Mouse (Mus musculus) MEL-GATA-1-ER (cell line): ENCODE results near the gene Ube2o.

Source experiments
- DNase-seq: peaks from one replicate; pipeline ENCODE4 v3.0.0-alpha.2; 2012; ENCODE audit warnings: low read depth; ENCODE audit errors: extremely low read depth

Gene Ube2o

GRCm38 (mm10) chr11:116543110-116543509 is 38.1 kb downstream of the Ube2o start:
- no peak for DNase-seq

DNA sequence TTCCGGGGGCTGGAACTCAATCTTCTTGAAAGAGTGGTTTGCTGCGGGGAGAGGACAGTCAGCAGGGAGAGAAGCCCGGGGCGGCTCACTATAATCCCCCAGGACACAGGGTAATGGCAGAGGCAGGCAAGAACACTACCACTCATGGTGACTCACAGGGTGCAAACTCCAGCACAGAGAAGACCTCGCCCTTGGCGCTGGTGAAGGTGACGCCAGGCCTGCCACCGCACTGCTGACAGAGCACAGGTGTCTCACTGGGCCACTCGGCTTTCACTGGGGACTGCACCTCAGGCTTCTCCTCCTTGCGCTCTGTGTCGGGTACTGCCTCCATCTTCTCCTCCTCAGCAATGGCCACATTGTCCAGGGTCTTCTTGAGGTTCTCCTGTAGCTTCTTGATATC is 40.1 kb downstream of the Ube2o start:
- DNase-seq: no peak

GRCm38 (mm10) chr11:116538142-116538735 is 43.0 kb downstream of the Ube2o start:
- DNase-seq: no peak

GRCm38 (mm10) chr11:116537388-116537787 is 43.9 kb downstream of the Ube2o start:
- no peak for DNase-seq

- DNase-seq: no peak
These were observed 44.6 kb downstream of the Ube2o start for GRCm38 (mm10) chr11:116536685-116537084.

GRCm38 (mm10) chr11:116534154-116534865 is 46.9 kb downstream of the Ube2o start:
- DNase-seq: peak; percentile 74

GRCm38 (mm10) chr11:116533341-116534153 is 47.7 kb downstream of the Ube2o start:
- DNase-seq: no peak

- no peak for DNase-seq
These were observed 48.4 kb downstream of the Ube2o start for GRCm38 (mm10) chr11:116532810-116533338.

- DNase-seq: peak; percentile 41
These were observed 48.9 kb downstream of the Ube2o start for GRCm38 (mm10) chr11:116532262-116532809.

- DNase-seq: no peak
These were observed 49.7 kb downstream of the Ube2o start for GRCm38 (mm10) chr11:116531371-116532191.

GRCm38 (mm10) chr11:116530187-116531147 is 50.8 kb downstream of the Ube2o start, which contains the start of gene Sphk1:
Gene Sphk1 (plus strand): TSS chr11:116530925.
- no peak for DNase-seq

DNA sequence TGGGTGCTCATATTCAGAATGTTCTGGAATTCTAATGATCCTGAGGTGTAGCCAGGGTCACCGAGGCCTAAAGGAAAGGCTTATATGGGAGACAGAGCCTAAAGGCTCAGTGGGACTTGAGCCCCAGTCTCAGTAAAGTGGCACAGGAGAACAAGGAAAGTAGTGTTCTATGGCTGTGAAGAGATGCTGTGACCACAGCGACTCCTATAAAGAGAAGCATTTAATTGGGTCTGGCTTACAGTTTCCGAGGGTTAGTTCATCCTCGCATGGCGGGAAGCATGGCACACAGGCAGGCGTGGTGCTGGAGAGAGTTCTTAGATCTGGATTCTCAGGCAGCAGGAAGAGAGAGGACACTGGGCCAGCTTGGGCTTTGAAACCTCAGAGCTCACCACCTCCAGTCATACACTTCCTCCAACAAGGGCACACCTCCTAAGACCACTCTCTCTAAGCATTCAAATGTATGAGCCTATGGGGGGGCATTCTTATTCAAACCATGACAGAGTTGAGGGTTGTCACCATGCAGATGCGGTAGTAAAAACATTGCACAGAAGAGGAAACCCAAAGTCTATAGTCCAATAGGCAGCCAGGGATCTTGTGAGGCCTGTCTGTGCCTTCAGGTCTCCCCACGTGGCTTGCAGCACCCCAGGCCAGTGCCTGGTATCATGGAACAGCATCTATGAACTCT is 52.5 kb downstream of the Ube2o start:
- no peak for DNase-seq

DNA sequence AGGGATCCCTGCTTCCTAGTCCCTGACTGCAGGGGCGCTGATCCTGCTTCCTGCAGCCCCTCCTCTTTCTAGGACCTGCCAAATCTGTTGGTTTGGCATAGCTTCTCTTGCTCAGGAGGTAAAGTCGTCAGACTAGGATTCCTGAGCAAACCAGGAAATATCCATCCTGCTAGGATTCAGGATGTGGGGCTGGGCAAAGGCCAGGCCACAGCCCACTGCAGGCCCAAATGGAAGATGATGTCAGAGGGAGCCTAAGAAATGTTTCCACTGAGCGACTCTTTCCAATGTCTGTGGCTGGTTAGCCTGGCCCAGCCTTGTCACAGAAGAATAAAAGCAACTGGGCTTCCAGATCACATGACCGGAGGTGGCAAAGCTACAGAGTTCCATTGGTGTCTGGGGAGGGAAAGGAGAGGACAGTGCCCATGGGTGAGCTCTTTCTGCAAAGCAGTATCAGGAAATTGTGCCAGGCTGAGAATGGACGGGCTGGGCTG is 57.5 kb downstream of the Ube2o start:
- no peak for DNase-seq

GRCm38 (mm10) chr11:116522886-116523698 is 58.2 kb downstream of the Ube2o start:
- no peak for DNase-seq

DNA sequence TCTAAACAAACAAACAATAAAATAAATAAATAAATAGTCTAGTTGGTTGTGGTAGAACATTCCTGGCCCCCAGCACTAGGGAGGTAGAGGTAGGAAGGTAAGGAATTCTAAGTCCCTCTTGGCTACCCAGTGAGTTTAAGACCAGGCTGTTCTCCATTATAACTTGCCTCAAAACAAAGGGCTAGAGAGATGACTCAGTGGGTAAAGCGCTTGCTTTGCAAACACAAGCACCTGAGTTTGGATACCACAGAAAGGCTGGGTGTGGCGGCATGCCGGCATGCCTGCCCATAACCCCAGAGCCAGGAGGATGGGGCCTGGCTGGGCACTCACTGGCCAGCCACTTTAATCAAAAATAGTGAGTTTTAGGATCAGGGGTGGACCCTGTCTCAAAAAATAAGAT is 59.2 kb downstream of the Ube2o start:
- no peak for DNase-seq

GRCm38 (mm10) chr11:116521143-116521542 is 60.1 kb downstream of the Ube2o start:
- no peak for DNase-seq

DNA sequence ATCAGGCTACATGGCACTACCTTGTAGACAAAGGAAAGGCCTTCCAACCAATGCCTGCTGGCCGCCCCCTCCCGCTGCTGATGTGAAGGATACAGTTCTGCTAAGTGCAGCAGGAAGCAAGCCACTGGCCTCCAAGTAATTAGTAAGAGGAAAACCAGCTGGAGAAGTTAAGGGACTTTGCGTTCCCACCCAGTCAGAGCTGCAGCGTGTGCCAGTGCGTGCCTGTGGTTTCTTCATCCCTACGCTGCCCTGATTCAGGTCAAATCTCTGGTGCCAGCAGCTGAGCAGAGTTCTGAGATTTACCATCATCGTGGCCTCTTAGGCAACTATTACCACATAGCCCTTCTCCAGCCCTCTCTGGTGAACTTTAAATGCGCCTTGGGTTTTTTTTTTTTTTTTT is 62.8 kb downstream of the Ube2o start:
- DNase-seq: no peak
